Mouse (Mus musculus): ENCODE measurements at regions not wholly inside any gene's neighbourhood (a gene's known extent, or its start where the extent isn't known, plus 50 kb on each side); places are given as distances from the start of the nearest gene placed in this dataset.

DNA sequence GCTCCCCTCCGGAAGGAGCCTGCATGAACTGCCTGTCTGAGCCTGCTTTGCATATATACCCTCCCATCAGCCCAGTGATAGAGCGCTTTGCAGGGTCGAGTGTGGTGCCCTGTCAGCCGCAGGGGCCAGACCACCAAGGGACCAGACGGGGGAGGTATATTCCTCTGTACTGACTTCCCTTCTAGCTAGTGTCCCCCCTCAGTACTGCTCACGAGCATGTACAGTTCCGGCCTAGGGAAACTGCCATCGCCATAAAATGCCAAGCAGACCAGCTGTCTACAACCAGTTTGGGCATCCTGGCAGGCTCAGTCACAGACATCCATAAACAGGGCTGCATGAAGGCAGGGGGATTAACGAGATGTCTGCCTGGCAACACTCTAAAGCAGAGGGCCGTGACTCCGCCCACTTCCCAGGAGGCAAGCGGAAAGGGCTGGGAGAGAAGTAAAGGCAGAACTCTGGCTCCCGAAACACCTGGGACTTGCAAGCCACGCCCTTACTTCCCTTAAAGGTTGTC is 68.6 kb upstream of the Zfp536 start:
- no peak for TF ChIP-seq CTCF (IDR thresholded peaks at IDR 0.05; ENCODE audit: low read depth)
- no peaks in the 10 kb centered on the region for H3K9me3 ChIP-seq (ENCODE audit: control insufficient read depth)
- H3K36me3 ChIP-seq (ENCODE audit: control insufficient read depth, insufficient read depth) = no peaks in the 10 kb centered on the region
- H3K27me3 ChIP-seq (replicated peaks; ENCODE audit: control insufficient read depth, insufficient read depth, low read length) = no peaks in the 10 kb centered on the region
- peak overlapping the region; percentile 53 for H3K4me2 ChIP-seq (replicated peaks; ENCODE audit: low read depth)
- 8% methylated on average over 14 of the region's 14 CpGs for WGBS
- H3K4me3 ChIP-seq (ENCODE audit: low read depth, low read length) = no peak overlapping the region
- ATAC-seq = peak; percentile 31; the same call in 1 of the 2 replicates
- H3K27ac ChIP-seq (ENCODE audit: low read depth, low read length) = no peak overlapping the region
- H3K9ac ChIP-seq (ENCODE audit: low read depth, low read length) = no peak overlapping the region
- H3K4me1 ChIP-seq (replicated peaks; ENCODE audit: control insufficient read depth, insufficient read depth, low read length) = 0 out of 2 replicates have a peak, but pooled peaks cover 5% of the 10 kb centered on the region

- no peak for TF ChIP-seq CTCF (IDR thresholded peaks at IDR 0.05; ENCODE audit: low read depth)
- H3K4me1 ChIP-seq (replicated peaks; ENCODE audit: control insufficient read depth, insufficient read depth, low read length) = 0 out of 2 replicates have a peak, but pooled peaks cover 5% of the 10 kb centered on the region
- H3K4me3 ChIP-seq (ENCODE audit: low read depth, low read length) = no peak overlapping the region
- ATAC-seq = no peak
- no peaks in the 10 kb centered on the region for H3K36me3 ChIP-seq (ENCODE audit: control insufficient read depth, insufficient read depth)
- no peaks in the 10 kb centered on the region for H3K27me3 ChIP-seq (replicated peaks; ENCODE audit: control insufficient read depth, insufficient read depth, low read length)
- no peak overlapping the region for H3K27ac ChIP-seq (ENCODE audit: low read depth, low read length)
- no peak overlapping the region for H3K9ac ChIP-seq (ENCODE audit: low read depth, low read length)
- 61% methylated on average over 4 of the region's 4 CpGs for WGBS
- H3K4me2 ChIP-seq (replicated peaks; ENCODE audit: low read depth) = peak overlapping the region; percentile 53
- no peaks in the 10 kb centered on the region for H3K9me3 ChIP-seq (ENCODE audit: control insufficient read depth)
Measured at GRCm38 (mm10) chr7:37841549-37841948, 68.1 kb upstream of the Zfp536 start.

GRCm38 (mm10) chr7:37837883-37838282 is 64.4 kb upstream of the Zfp536 start:
- Histone ChIP-seq H3K4me3 (ENCODE audit: low read depth, low read length) (no peak overlapping the region), H3K4me1 (replicated peaks; ENCODE audit: control insufficient read depth, insufficient read depth, low read length) (0 out of 2 replicates have a peak, but pooled peaks cover 5% of the 10 kb centered on the region), H3K9me3 (ENCODE audit: control insufficient read depth) (no peaks in the 10 kb centered on the region), H3K27ac (ENCODE audit: low read depth, low read length) (no peak overlapping the region), H3K36me3 (ENCODE audit: control insufficient read depth, insufficient read depth) (no peaks in the 10 kb centered on the region), H3K27me3 (replicated peaks; ENCODE audit: control insufficient read depth, insufficient read depth, low read length) (no peaks in the 10 kb centered on the region), H3K9ac (ENCODE audit: low read depth, low read length) (no peak overlapping the region), H3K4me2 (replicated peaks; ENCODE audit: low read depth) (no peak overlapping the region)
- ATAC-seq = no peak
- WGBS = 75% methylated on average over 5 of the region's 5 CpGs
- TF ChIP-seq CTCF (IDR thresholded peaks at IDR 0.05; ENCODE audit: low read depth) = no peak

DNA sequence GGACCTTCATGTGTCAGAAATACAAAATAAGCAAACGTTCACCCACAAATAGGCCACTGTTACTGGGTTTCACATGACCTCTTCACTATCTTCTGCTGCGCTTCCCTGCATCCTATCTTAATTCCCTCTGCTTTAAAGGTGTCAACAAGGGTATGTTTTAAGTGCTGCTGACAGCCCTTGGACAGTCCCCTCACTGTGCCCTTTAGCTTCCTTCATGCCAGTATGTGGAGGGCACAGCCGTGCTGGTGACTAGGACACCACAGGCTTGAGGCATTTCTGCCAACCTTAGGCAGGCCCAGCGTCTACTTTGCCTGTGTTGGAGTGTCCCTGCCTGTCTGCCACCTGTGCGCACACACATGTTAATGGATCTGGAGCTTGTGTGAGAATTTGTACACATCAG is 63.9 kb upstream of the Zfp536 start:
- no peak for TF ChIP-seq CTCF (IDR thresholded peaks at IDR 0.05; ENCODE audit: low read depth)
- Histone ChIP-seq H3K36me3 (ENCODE audit: control insufficient read depth, insufficient read depth) (no peaks in the 10 kb centered on the region), H3K4me2 (replicated peaks; ENCODE audit: low read depth) (no peak overlapping the region), H3K9ac (ENCODE audit: low read depth, low read length) (no peak overlapping the region), H3K27me3 (replicated peaks; ENCODE audit: control insufficient read depth, insufficient read depth, low read length) (no peaks in the 10 kb centered on the region), H3K9me3 (ENCODE audit: control insufficient read depth) (no peaks in the 10 kb centered on the region), H3K4me3 (ENCODE audit: low read depth, low read length) (no peak overlapping the region), H3K4me1 (replicated peaks; ENCODE audit: control insufficient read depth, insufficient read depth, low read length) (0 out of 2 replicates have a peak, but pooled peaks cover 4% of the 10 kb centered on the region), H3K27ac (ENCODE audit: low read depth, low read length) (no peak overlapping the region)
- WGBS = 77% methylated on average over 5 of the region's 5 CpGs
- ATAC-seq = no peak

- Histone ChIP-seq H3K4me1 (replicated peaks; ENCODE audit: control insufficient read depth, insufficient read depth, low read length) (no peaks in the 10 kb centered on the region), H3K4me3 (ENCODE audit: low read depth, low read length) (no peak overlapping the region), H3K27ac (ENCODE audit: low read depth, low read length) (no peak overlapping the region), H3K9me3 (ENCODE audit: control insufficient read depth) (no peaks in the 10 kb centered on the region), H3K4me2 (replicated peaks; ENCODE audit: low read depth) (no peak overlapping the region), H3K36me3 (ENCODE audit: control insufficient read depth, insufficient read depth) (no peaks in the 10 kb centered on the region), H3K9ac (ENCODE audit: low read depth, low read length) (no peak overlapping the region), H3K27me3 (replicated peaks; ENCODE audit: control insufficient read depth, insufficient read depth, low read length) (no peaks in the 10 kb centered on the region)
- no peak for ATAC-seq
- TF ChIP-seq CTCF (IDR thresholded peaks at IDR 0.05; ENCODE audit: low read depth) = no peak
- 84% methylated on average over 8 of the region's 8 CpGs for WGBS
Measured at GRCm38 (mm10) chr7:37833420-37833819, 60.0 kb upstream of the Zfp536 start.

DNA sequence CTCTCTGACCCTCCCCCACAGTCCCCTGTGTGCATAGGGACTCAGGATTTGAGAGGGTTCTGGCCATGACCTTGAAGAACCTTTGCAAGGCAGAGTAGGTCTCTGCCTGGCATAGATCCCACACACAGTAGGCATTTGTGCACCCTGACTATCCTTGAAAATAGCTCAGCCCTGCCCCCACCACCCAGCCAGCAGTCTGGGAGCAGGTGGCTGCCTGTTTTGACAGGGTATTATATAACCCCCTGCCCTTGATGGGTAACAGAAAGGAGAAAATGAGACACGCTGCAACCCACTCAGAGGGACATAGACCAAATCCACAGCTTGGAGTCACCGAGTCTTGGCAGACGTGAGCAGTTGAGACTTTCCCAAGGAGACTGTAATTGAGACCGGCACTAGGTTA is 58.9 kb upstream of the Zfp536 start:
- H3K9ac ChIP-seq (ENCODE audit: low read depth, low read length) = no peak overlapping the region
- H3K4me2 ChIP-seq (replicated peaks; ENCODE audit: low read depth) = no peak overlapping the region
- H3K4me3 ChIP-seq (ENCODE audit: low read depth, low read length) = no peak overlapping the region
- no peaks in the 10 kb centered on the region for H3K9me3 ChIP-seq (ENCODE audit: control insufficient read depth)
- H3K27me3 ChIP-seq (replicated peaks; ENCODE audit: control insufficient read depth, insufficient read depth, low read length) = no peaks in the 10 kb centered on the region
- no peaks in the 10 kb centered on the region for H3K36me3 ChIP-seq (ENCODE audit: control insufficient read depth, insufficient read depth)
- no peak overlapping the region for H3K27ac ChIP-seq (ENCODE audit: low read depth, low read length)
- WGBS = 65% methylated on average over 4 of the region's 4 CpGs
- no peak for ATAC-seq
- TF ChIP-seq CTCF (IDR thresholded peaks at IDR 0.05; ENCODE audit: low read depth) = no peak
- no peaks in the 10 kb centered on the region for H3K4me1 ChIP-seq (replicated peaks; ENCODE audit: control insufficient read depth, insufficient read depth, low read length)

- Histone ChIP-seq H3K4me3 (ENCODE audit: low read depth, low read length) (no peak overlapping the region), H3K9ac (ENCODE audit: low read depth, low read length) (no peak overlapping the region), H3K4me1 (replicated peaks; ENCODE audit: control insufficient read depth, insufficient read depth, low read length) (no peaks in the 10 kb centered on the region), H3K27me3 (replicated peaks; ENCODE audit: control insufficient read depth, insufficient read depth, low read length) (no peaks in the 10 kb centered on the region), H3K9me3 (ENCODE audit: control insufficient read depth) (no peaks in the 10 kb centered on the region), H3K4me2 (replicated peaks; ENCODE audit: low read depth) (no peak overlapping the region), H3K36me3 (ENCODE audit: control insufficient read depth, insufficient read depth) (no peaks in the 10 kb centered on the region), H3K27ac (ENCODE audit: low read depth, low read length) (no peak overlapping the region)
- no peak for ATAC-seq
- TF ChIP-seq CTCF (IDR thresholded peaks at IDR 0.05; ENCODE audit: low read depth) = no peak
- 71% methylated on average over 5 of the region's 5 CpGs for WGBS
Measured at GRCm38 (mm10) chr7:37825766-37826165, 52.3 kb upstream of the Zfp536 start.

Data from intestine, postnatal 0 days (tissue).